Mouse (Mus musculus): ENCODE measurements around the gene Spata3. TPM values are rescaled to one million over a fixed set of nuclear protein-coding genes. Genes with fewer than 3 reads are reported as not detected.
"Not testable (repeated sequence)": the region's sequence is repeated elsewhere in the genome, so short reads cannot be mapped to it uniquely, and the experiment has no call there.

The Spata3 gene
- not detected for total RNA-seq (2021)
- long read RNA-seq, experiment 1: 0 reads
- long read RNA-seq, experiment 2: 0 reads

DNA sequence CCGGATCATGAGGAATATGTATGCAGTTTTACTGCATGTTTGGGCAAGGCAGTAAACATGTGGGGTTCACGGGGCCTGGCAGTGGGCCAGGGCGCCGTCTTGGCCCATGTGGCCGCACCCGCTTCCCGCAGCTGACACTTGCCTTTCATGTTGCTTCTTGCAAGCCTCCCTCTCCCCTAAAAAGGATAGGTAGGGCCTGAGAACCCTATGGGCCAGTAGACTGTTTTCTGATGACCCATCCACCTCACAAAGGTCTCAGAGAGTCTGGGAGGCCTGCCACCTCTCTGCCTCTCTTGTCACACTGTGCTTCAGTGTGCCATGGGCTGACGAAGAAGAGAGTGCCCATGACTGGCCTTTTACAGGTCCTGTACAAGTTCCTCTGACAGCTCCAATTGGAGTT is at the start of gene Spata3:
Gene Spata3 (plus strand): TSS at position 301 of the 400 bp plus-strand sequence.
- no peak for DNase-seq

DNA sequence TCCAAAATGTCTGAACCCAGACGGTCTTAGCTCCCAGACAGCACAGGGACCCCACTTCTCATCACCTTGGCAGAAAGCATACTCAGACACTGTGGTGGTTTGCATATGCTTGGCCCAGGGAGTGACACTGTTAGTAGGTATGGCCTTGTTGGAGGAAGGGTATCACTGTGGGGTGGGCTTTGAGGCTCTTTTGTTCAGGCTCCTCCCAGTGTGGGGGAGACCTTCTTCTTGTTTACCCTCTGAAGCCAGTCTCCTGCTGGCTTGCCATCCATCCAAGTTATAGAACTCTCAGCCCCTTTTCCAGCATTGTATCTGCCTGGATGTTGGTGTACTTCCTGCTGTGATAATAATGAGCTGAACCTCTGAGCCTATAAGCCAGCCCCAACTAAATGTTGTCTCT is 47.5 kb upstream of the Spata3 start:
- DNase-seq: no peak

DNA sequence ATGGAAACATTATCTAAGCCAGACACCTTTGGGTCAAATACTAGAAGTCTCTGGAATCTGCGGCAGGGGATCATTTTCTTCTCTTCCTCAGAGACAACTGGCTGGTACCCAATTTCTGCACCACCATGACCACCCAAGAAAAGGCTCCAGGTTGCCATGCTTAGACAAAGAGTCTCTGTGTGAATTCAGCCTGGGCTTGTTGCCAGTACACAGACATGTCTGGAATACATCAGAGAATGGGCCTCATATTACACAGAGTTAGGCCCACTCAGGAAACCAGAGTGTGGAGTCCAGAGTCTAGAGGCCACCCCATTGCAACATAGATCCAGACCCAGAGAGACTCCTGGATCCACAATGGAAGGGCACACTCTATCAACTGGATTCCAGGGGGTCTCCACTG is 47.1 kb upstream of the Spata3 start:
- no peak for DNase-seq

DNA sequence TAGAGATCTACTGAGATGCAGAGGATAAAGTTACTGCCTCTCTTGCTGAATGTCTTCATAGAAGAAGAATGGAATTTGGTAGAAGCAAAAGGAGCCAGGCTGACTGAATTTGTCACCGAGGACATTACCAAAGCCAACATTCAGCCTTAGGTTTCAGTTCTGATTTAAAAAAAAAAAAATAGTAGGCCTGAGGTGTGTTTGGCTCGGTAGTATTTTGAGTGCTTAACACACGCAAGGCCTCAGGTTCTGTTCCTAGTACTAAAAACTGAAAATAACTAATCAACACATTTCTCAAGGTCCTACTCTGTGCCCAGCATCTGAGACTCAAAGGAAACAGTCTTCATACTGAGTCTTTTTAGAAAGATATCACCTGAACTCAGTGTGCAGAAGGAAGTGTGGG is 45.5 kb upstream of the Spata3 start:
- no peak for DNase-seq

DNA sequence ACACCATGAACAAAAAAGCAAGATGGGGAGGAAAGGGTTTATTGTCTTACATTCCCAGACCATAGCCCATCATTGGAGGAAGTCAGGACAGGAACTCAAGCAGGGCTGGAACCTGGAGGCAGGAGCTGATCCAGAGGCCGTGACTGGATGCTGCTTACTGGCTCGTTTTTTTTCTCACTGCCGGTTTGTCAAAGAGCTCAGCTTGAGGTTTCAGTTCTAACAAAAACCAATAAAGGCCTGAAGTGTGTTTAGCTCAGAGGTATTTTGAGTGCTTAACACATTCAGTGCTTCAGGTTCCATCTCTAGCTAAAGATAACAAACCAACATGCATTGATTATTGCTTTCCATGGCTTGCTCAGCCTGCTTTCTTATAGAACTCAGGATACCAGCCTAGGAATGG is 44.3 kb upstream of the Spata3 start:
- DNase-seq: no peak

DNA sequence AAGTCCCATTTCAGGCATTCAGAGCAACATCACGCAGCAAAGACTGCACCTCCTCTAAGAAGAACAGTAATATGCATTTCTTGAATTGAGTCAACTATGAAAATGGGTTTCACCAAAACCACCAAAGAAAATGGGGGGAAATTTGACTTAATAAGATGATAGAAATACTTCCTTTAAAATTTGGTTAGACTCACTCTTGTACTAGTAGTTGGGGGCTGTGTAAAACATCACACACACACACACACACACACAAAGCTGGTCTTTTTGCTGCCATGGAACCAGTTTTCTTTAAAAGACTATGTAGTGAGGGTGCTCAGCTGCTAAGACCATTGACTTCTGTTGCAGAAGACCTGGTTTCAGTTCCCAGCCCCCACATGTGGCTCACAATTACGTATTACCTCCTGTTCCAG is 43.1 kb upstream of the Spata3 start:
- DNase-seq: no peak

DNA sequence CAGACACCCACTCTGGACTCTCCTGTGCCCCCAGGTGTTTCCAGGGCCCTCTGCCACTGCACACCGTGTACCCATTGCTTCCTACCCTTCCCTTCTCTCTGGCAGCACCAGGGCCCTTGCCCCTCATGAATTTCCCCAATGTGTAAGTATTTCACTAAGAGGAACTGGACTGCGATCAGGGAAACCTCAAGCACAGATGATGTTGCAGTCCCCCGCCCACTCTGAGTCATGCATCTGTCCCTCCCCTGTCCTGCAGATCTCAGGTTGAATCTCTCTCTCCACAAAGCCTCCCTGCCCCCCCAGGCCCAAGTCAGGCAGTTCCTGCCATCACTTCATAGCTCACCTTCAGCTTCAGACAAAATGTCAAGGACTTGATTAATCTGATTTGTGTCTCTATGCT is 38.9 kb upstream of the Spata3 start:
- no peak for DNase-seq

DNA sequence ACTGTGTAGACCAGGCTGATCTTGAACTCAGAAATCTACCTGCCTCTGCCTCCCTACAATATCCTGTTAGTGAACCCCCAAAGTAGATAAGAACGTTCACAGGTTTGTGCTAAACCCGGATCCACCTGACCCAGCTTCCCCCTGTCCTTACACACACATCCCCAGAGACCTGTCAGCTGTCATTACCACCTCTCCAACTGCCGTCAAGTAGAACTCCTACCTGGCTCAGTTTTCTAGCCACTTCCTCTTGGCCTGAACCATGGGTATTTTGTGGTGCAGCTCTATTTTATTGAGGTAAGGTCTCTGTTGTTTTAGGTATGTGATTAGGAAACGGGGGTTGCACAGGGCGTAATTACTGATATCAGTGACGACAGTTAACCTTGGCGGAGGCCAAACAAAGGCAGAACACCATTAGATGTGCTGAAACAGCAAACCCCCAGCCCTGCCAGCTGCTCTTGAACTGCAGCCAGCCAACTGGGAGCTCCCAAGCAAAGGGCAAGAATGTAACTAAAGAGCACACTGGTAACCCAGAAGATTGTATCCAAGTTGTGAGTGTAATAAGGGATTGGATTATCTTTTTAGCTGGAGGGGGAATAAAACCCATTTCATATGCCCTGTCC is 34.8 kb upstream of the Spata3 start:
- peak; percentile 37 for DNase-seq

DNA sequence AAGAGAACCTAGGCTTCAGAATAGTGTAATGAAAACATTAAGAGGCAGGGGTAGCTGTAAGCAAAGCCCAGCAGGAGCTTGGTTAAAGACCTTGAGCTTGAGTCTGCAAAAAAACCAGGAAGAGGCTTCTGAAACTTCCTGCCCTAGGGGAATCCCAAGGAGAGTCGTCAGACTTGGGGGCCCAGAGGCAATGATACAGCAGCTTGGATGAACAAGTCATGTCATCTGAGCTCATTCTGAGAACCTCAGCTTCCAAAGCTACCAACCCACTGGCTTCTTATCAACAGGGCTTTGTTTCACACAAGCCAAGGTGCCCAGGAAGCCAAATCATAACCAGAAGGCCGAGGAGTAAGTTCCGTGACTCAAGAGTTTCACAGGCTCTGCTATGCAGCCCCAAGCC is 30.8 kb upstream of the Spata3 start:
- no peak for DNase-seq

DNA sequence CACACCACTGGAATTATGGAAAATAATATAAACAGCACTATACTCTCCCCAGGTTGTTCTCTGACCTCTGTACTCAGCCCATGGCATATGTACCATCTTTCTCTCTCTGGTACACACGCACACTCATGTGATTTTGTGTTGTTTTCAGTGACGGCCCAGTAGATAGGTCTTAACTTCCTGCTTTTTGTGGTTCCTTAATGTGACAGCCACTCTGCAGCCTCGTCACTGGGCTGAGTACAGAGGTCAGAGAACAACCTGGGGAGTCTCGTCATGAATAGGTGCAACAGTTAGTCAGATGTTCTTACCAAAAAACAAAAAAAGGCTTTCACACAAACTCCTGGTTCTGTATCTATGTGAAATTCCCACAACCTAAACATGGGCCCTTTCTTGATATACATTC is 28.3 kb upstream of the Spata3 start:
- no peak for DNase-seq

DNA sequence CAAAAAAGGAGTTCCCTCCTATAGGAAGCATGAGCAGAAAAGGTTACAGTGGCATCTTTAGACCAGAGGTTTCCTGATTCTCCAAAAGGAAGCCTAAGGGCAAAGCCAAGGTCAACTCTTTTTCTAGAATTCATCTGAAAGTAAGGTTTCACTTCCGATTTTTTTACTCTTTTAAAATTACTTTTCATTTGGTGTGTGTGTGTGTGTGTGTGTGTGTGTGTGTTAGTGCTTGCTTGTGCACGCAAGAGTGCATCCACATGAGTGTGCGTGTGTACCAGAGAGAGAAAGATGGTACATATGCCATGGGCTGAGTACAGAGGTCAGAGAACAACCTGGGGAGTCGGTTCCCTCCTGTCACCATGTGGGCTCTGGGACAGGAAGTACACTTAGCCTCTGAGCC is 27.7 kb upstream of the Spata3 start:
- not testable (repeated sequence) for DNase-seq

DNA sequence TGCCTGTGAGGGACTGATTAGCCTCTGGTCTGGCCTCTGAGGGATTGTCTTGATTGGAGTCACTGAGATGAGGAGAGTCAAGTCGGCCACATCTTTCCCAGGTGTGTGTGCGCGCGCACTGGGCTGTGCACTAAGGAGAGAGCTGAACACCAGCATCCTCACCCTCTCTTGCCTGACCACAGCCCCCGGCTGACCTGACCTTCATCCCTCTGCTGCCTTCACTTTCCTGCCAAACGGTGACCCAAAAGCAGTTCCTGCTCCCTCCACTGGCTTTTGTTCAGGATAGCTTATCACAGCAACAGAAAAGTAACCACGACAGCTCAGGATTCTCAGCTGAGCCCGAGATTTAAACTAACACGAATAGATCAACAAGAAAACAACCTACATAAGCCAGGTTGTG is 24.4 kb upstream of the Spata3 start:
- DNase-seq: no peak

DNA sequence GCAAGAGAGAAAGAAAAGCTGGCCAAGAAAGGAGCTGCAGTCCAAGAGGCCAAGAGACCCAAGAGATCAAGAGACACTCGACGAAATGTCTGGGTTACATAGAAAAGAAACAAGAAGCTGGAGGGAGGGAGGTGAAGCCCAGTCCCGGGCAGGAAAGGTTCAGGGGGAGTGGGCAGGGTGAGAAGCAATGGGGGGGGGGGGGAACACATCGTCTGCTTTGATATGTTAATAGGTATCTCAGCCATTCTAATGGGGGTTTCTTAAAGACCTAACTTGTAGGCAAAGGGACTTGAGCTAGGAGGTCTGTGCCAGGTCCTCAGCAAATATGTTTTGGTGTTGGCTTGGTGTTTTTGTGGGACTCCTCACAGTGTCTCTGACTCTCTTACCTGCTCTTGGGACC is 23.1 kb upstream of the Spata3 start:
- DNase-seq: no peak

DNA sequence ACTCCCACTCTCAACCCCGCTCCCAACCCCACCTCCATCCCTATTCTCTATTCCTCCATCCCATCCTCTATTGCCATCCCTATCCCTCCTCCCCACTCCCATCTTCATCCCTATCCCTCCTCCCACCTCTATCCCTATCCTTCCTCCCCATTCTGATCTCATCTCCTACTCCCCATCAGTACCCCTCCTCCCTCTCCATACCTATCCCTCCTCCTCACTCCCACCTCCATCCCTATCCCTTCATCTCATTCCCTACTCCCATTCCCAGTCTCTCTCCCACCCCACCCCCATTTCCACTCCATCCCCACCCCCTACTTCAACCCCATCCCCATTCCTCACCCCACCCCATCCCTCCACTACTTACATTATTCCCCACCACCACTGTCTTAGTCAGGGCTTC is 19.4 kb upstream of the Spata3 start:
- DNase-seq: no peak

DNA sequence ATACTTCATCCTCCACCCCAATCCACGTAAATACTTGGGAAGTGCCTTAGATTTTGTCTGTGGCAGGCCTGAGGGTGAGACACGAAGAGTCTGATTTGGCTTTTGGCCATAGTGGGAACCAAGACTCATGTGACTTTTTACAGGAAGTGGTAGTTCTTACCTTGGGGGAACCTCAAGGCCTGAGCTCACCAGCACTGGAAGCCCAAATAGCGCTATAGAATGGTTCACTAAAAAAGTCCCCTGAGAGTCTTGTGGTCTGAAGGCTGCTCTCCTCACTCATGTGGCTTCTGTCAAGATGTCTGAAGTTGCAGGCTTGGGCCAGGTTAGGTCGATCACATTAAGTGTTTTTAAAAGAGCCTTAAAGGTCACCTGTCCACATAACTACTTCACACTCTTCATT is 18.6 kb upstream of the Spata3 start:
- no peak for DNase-seq

DNA sequence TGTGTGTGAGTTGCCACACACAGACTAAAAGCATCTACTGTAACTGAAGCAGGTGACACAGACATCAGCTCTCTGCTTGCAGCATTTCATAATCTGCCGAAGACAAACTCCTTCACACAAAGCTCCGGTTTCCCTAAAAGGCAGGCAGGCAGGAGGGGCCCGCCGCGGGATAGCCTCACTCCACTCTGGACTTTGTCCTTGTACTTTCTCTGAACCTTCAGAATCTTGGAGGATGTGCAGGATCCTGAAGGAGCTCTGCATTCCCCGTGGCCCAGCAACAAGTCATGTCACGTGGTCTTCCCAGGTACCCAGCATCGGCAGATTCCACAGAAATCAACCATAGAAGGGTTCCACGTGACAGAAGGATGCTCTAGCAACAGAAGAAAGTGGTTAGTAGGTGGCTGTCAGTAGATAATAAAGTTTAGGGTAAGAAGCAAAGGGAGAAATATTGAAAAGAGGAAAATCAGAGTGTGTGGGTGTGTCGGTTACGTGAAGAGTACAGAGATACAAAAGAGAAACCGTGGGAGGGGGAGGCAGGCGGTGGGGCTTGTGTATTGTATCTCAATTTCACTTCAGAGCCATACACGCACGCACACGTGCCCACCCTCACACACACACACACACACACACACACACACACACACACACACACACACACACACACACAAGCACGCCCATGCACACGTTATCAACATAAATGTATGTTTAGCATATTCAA is 16.6 kb upstream of the Spata3 start:
- no peak for DNase-seq

DNA sequence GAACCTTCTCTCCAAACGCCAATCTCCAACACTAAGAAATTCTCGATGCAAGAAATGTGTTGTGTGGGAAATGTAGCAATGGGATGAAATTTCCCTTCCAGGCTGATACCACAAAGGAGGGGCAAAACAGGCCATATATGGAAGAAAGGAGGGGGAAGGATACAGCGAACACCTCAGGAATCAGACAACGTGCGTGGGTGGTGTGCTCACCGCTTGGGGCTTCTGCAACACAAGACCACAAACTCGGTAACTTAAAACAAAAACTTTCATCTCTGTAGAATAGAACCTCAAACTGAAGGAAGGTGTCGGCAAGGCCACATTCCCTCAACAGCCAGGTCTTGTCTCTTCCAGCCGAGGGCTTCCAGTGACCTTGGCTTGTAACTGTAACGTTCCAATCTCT is 11.1 kb upstream of the Spata3 start:
- DNase-seq: no peak

DNA sequence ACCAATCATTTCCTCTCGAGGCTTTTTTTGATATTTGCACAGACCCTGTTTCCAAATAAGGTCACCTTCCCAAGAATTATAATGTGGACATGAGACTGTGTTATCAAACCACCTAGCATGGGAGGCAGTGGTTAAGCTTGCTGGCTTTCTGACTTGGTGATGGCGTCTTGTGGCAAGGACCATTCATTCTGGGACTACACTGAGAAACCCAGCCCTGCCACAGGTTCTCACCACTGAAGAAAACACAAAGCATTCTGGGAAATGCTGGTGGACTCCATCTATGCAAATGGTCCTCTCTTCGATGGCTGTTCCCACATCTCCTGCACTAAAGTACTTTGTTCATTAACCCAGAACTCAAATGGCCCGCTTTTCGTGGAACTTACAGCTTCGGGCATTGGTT is 10.6 kb upstream of the Spata3 start:
- no peak for DNase-seq

DNA sequence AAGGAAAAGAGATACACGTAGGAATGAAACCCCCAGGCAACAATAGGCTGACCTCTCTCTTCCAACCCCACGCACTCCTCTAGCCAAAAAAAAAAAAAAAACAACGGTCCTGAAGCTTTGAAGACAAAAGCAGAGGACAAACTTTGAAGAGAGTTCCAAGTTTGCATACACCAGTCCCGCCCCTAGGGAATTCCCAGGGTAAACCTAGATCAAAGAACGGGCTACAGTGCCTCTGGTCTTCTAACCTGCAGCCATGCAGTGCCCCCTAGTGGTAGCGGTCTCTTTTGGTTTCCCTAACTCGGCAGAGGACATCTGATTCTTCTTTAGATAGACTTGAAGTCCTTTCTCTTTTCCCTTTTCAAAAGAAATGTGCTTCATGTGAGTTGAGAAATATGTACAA is 8.8 kb upstream of the Spata3 start:
- peak; percentile 94 for DNase-seq

DNA sequence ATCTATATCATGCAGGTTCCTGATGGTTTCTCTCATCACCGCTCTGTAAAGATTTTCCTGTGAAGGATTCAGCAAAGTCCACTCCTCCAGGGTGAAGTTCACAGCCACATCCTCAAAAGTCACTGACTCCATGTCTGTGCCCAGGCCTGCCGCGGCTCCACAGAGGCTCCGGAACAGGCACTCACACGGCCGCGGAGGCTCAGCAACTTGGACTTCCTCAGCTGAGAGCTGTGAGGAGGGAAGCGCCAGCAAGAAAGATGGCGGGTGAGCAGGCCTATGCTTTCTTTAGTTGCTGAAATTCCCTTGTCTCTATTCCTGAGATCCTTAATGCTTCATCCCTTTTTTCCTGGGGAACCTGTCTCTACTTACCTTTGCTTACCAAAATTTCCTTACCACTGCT is 858 bp upstream of the Spata3 start:
- DNase-seq: not testable (repeated sequence)

DNA sequence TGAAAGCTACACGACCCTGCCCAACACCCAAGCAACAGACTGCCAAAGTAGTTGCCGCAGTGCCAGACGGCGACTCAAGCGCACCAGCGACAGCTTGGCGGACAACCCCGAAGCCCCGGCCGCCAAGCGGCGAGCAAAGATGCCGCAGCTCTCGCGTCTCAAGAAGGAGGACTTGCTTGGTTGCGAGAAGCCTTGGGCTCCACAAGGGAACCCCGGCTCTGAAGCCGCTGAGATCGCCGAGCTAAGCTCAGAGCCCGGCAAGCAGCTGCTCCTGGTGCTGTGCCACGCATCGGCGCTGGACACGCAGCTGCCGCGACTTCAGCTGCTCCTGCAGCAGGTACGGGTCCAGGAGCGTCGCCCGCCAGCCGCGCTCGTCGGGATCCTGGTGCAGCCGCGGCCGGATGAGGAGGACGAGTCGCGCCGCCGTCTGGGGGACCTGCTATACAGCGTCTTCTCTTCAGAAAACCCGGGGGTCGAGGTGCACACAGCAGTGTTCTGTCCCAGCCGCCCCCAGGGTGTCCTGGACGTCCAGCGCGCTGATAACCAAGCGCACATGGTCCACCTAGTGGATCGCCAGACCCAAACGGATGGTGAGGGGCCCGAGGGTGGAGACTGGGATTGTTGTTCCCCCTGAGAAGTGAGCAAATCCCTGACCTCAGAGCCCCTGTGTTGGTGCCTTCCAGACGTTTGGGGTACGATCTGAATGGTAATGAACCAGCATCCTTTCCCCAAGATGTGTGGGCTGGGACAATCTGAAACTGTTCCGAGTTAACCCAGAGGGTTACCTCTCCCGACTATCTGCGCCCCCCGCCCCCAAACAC is 1.8 kb downstream of the Spata3 start:
- peak; percentile 56 for DNase-seq

DNA sequence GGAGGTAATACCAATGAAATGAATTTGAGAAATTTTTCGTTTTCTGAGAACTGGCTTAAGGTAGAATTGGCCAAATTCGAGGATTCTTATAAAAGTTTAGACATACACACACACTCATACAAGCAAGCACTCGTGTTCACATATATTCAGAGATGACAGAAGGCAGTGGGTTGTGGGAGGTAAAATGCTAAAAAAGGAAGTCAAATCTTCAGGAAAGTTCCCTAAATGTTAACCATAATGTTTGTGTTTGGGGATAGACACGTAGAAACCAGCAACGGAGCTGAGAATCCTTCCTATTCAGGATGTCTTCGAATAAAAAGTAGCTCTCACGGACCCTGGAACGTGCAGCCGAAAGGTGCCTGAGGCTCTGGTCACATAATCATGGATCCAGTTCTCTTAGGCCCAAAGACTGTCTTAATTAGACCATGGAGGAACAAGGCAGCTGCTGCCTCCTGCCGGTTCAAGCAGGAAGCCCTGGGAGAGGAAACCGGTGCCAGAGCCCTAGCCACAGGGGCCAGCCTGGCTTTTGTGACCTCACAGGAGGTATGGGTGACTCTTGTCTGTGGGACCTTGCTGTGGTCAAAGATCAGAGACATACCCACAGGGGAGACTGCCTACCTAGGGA is 4.9 kb downstream of the Spata3 start:
- no peak for DNase-seq

Measured in gastrocnemius, postnatal 10 days (tissue).